Mouse (Mus musculus) spleen, postnatal 10 days (tissue): ENCODE measurements at regions not wholly inside any gene's neighbourhood (a gene's known extent, or its start where the extent isn't known, plus 50 kb on each side); places are given as distances from the start of the nearest gene placed in this dataset.
"Not testable (repeated sequence)": the region's sequence is repeated elsewhere in the genome, so short reads cannot be mapped to it uniquely, and the experiment has no call there.

ENCODE experiments used
- DNase-seq, 2 experiments: peaks; one replicate each; pipeline ENCODE4 v3.0.0; 2021 to 2022; ENCODE audit warnings: low spot score in 2 of 2

DNA sequence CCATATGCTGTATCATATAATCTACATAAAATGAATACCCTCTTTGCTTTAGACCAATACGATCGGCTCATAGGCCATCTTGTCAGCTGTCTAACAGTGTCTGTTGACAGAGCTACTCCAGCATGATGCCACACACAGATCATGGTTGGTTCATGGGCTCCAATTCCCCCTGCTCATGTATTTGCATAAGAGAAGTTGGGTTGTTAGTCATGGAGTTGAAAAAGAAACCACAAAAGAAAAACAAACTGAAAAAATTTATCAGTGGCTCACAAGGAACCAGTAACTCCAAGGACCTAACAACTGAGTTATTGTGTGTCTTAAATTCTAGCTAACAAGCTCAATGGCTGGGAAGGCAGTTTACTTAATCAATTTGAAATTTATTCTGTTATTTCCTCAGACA lies 176.1 kb upstream of the Arhgap18 start:
- no peak for DNase-seq

DNA sequence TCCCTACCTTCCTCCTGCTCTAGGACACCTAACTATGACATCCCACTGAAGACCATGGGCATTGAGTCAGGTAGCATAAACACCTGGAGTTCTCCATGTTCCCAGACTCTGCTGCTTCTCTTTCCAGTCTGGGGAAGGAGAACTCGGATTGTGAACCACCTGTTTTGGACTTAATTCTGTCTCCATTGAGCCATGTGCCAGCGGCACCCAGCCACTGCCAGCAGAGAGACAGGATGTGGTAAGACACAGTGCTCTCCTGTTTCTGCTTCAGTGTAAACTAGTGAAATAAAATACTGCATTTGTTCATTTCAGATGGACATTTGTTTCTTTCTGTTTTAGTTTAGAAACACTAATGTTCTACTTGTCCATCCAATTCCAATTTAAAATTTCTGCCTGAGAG lies 168.1 kb upstream of the Arhgap18 start:
- no peak for DNase-seq

DNA sequence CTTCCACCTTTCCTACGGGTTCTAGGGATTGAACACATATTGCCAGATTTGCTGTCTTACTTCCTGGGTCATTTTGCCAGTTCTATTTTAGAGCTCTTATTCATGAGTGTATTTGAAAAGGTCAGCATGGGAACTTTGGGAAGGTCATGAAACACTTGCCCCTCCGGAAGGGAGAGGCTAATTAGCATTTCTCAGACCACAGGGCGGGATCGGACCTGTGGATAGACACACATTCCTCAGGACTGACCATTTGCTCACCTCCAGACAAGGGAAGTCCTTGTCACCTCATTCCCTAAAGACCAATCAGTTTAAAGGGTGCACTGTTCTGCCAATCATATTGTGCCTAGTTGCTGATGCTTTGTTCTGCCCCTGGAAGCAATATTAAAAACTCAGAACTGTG lies 146.1 kb upstream of the Arhgap18 start:
- not testable (repeated sequence) for DNase-seq

DNA sequence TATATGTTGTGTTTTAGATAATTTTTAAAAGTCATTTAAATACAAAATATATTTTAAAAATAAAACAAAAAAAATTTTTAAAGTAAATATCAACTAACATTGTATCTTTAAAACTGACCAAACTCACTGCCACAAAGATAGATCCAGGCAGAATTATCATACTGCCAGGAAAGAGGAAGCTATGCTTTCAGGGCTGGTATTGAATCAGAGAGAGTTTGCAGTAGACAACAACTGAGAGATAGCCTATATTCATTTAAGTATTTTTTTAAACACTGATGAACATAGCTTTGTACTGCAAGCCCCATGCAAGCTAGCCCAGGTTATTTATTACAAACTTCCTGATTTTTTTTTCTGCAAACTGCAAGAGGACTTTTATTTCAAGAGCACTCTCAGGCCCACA lies 142.0 kb upstream of the Arhgap18 start:
- DNase-seq, result no peak

DNA sequence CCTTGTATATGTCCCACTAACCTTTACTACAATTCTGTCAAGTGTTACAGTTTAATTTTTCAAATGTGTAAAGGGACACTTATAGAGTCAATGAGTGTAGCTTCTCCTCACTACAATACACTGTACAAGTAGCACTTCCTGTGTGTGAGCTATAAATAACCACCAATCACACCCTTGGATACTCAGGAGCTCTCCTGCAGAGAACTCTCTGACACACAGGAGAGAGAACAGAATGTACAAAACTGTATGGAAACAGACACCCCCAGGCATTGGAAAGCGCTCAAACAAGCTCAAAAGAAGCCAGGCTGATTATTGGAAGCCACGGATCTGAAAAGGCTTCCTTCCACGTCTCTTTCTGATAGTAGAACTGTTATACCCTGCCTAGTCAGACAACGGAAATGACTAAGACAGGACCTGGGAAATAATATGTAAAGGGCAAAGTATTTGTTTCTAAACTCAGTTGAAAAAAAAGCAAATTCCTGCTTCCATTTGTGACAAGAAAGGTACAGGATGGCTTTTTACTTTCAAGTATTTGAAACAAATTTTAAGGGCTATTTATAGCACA lies 122.9 kb upstream of the Arhgap18 start:
- no peak for DNase-seq

DNA sequence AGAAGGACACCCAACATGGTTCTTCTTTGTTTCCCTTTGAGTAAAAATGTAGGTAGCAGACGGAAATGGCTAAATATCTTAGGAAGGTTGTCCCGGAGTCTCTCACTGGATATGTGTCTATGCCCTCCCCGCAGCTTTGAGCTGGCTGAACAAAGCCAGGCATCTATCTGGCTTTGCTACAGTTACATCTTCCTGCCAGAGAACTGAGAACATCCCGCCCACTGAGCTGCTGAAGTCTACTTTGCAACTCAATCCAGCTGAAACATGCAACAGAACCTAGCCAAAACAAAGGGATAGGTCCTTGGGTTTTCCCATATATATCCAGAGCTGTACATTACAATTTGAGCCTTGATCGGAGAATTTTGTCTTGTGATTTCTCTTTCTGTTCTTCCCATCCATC lies 121.0 kb upstream of the Arhgap18 start:
- DNase-seq, result no peak

DNA sequence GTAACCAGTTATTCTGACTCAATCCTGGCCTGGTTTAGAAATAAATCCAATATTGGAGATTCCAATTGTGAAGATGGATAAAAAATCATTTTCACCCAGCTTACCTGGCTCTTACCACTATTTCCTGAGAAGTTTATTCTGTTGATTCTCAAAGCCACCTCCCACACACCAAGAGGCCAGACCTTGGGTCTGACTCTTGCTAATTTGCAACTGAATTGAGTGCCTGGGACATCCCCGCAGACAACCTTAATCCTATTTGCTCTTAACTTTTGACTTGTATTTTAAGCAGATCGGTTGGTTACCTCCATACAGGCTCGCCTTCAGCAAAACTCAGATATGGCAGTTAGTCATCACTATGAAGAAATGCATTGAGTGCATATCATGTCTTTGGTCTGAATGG lies 115.8 kb upstream of the Arhgap18 start:
- no peak for DNase-seq

DNA sequence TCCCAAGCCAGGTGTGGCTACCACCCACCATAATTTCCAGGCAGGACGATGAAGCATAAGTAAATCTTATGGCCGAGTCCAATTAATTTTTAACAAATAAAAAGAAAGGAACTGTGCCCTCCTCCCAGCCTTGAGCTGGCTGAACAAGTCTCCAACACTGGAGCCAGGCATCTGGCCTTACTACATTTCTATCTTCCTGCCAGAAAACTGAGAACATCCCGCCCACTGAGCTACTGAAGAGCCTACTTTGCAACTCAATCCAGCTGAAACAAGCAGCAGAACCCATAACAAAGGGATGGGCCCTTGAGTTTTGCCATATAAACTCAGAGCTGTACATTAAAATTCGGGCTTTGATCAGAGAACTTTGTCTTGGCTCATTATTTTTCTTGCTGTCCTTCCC lies 115.2 kb upstream of the Arhgap18 start:
- DNase-seq, result no peak

DNA sequence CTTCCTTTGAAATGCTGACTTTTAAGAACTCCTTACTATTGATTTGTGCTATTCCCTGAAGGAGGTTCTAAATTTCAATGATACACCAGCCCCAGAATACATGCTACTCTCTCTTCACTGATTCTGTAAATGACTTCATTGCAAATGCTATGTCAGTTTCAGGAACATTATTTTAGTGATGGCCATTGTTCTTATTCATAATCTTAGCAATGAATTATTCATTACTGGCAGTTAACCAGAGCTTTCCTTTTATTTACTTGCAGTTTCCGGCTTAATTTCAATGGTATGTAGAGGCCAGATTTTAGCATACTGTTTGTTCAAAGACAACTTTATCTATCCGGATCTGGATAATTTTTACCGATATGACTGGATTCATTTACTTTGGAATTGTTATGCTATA lies 114.1 kb upstream of the Arhgap18 start:
- DNase-seq, result no peak

DNA sequence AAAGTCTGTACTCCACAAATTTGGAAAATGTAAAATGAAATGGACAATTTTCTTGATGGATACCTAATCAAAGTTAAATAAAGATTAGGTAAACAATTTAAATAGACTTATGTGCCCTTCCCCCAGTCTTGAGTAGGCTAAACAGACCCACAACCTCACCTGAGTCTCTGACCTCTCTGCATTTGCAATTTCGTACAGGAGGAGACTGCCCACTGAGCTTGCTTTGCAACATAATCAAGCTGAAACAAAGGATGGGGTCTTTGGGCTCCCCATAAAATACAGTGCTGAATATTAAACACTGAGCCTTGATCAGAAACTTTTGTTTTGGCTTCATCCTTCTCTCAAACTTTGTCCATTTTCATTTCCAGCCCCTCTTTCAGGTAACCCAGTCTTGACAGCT lies 100.1 kb upstream of the Arhgap18 start:
- DNase-seq, result no peak

DNA sequence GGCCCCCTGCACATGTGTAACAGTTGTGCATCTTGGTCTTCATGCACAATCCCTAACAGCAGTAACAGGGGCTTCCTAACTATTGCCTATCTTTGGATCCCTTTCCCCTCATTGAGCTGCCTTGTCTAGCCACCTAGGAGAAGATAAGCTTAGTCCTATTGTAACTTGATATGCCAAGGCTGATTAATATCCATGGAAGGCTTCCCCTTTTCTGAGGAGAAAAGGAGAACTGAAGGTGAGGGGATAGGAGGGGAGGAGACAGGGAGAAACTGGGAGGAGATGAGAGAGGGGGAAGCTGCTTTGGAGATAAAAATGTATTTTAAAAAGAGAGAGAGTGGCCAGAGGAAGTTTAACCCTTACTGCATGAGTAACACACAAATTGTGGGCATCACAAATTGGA lies 89.0 kb upstream of the Arhgap18 start:
- DNase-seq, result no peak

DNA sequence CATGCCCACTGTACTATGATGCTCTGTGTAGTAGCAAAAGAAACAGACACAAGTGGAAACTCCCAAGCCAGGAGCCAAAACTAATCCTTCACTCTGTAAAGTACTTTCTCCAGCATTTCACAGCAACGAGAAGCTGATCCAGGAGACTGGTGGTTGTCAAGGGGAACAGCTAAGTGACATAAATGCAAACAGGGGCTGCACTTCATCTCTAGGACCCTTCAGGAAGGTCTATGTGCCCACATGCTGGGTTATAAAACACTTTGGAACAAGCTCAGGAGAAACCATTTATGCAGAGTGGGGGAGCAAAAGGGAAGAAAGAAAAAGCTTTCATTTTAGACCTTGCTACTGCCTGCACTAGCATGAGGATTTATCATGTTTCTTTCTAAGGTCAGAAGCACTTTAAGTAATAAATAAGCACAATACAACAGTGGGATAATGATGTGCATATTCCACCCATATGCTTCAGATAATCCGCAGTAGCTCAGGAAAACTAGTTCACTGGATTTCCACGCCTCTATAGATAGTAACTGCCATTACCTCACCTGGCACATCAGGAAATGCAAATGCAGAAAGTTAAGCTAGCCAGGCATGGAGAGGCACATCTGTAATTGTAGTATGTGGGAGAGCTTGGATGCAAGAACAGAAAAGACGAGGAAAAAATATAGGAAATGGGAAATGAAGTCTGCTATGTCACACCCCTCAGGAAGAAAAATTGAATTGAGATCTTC lies 73.6 kb upstream of the Arhgap18 start:
- no peak for DNase-seq

DNA sequence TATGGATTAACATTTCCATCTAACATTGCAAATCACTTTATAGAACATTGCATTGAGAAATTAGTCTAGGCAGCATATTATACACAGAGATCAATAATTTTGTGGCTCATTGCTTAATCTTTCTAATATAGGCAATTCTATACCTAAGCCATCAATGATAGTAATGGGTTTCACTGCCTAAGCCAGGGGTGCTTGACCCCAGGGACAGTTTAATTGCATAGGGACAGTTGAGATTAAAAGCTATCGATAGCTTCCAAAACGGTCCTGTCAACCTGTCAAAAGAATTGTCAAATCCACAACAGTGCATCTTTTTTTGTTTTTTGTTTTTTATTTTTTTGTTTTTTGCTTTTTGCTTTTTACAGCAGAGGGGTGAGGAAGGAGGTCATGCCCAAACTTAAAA lies 58.5 kb upstream of the Arhgap18 start:
- DNase-seq, result no peak

DNA sequence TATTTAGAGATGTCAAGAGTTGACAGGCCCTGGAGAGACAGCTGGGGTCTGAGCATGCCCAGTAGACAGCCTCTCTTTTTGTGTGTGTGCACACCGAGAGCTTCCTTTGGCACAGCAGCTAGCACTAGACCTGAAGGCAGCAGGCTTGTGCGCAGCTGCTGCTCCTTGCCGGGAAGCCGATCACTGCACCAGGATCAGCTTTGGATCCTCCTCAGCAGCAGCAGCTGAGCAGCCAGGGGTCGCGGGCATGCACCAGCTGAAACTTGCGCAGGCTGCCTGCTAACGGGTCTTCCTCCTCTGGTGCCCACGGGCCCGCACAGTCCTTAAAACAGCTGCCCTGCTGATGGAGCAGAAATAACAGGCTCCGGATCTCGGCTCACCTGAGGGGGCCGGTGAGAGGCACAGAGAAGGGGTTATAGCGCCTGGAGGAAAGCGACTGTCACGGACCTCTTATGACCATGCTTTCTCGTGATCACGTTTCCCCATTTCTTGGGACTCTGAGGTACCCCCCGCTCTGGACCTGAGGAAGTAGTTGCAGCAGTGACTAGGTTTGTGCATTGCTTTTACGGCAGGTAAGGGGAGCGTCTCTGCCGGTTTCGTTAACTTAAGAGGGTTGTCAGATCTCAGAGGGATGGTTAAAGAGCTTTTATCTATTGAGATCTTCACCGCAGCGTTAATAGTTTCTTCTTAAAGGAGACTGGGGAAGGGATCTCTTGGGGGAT lies 57.8 kb upstream of the Arhgap18 start:
- DNase-seq, result peak in 1 of 2 experiments; percentile 11
